Mouse (Mus musculus): ENCODE measurements at regions not wholly inside any gene's neighbourhood (a gene's known extent, or its start where the extent isn't known, plus 50 kb on each side); places are given as distances from the start of the nearest gene placed in this dataset.

DNA sequence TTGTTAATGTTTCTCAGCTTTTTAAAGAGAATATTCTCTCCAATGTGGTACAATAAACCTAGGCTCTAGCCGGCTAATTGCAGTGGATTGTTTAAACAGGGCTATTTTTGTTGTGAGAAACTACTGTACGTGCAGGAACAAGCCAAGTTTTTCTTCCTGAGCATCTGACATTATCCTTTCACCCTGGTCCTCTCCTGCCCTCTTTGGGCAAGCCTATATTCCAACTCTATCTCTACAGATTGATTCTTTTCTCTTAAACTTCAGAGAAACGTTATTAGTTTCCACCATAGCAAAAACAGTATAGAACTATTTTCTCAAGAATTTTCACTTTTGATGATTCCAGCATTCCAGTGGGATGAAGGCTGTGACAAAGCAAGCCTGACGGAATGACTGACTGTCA, 535.2 kb downstream of the Fgf9 start:
- H3K9ac ChIP-seq (ENCODE audit: low read depth, low read length) = no peak overlapping the region
- no peaks in the 10 kb centered on the region for H3K9me3 ChIP-seq (ENCODE audit: control insufficient read depth, low read length)
- no peak overlapping the region for H3K4me2 ChIP-seq (ENCODE audit: low read depth, low read length)
- H3K27ac ChIP-seq (replicated peaks; ENCODE audit: low read depth, low read length) = no peak overlapping the region
- no peaks in the 10 kb centered on the region for H3K36me3 ChIP-seq (ENCODE audit: control insufficient read depth, insufficient read depth, low read length)
- DNase-seq (ENCODE audit: low spot score) (no peak), ATAC-seq (ENCODE audit: low read depth) (no peak)
- whole genome bisulfite sequencing = 66% methylated on average over 4 of the region's 4 CpGs
- H3K4me1 ChIP-seq (ENCODE audit: control insufficient read depth, insufficient read depth, low read length) = no peaks in the 10 kb centered on the region
- H3K27me3 ChIP-seq (replicated peaks; ENCODE audit: control insufficient read depth, insufficient read depth, low read length) = no peaks in the 10 kb centered on the region
- H3K4me3 ChIP-seq (ENCODE audit: low read depth, low read length) = no peak overlapping the region

DNA sequence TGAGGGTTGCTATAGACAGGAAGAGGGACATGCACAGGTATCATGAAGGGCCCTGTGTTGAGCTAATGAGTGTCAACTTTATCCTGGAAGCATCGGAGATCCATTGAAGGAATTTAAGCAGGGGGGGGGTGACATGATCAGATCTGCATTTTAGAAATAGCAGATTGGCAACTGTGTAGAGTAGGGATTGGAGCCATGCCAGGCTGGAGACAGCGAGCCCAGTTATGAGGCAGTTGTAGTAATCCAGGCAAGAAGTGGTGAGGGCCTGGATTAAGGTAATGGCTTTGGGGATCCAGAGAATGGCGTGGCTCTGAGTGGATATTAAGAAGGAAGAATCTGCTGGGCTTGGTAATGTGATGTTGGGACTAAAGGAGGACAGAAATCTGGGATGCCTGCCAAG, 528.5 kb downstream of the Fgf9 start:
- no peak overlapping the region for H3K9ac ChIP-seq (ENCODE audit: low read depth, low read length)
- H3K36me3 ChIP-seq (ENCODE audit: control insufficient read depth, insufficient read depth, low read length) = no peaks in the 10 kb centered on the region
- WGBS = 55% methylated on average over 3 of the region's 3 CpGs
- no peak for ATAC-seq (ENCODE audit: low read depth)
- H3K27me3 ChIP-seq (replicated peaks; ENCODE audit: control insufficient read depth, insufficient read depth, low read length) = no peaks in the 10 kb centered on the region
- H3K9me3 ChIP-seq (ENCODE audit: control insufficient read depth, low read length) = no peaks in the 10 kb centered on the region
- DNase-seq (ENCODE audit: low spot score) = peak; percentile 31
- H3K4me3 ChIP-seq (ENCODE audit: low read depth, low read length) = no peak overlapping the region
- no peak overlapping the region for H3K27ac ChIP-seq (replicated peaks; ENCODE audit: low read depth, low read length)
- H3K4me2 ChIP-seq (ENCODE audit: low read depth, low read length) = no peak overlapping the region
- no peaks in the 10 kb centered on the region for H3K4me1 ChIP-seq (ENCODE audit: control insufficient read depth, insufficient read depth, low read length)

DNA sequence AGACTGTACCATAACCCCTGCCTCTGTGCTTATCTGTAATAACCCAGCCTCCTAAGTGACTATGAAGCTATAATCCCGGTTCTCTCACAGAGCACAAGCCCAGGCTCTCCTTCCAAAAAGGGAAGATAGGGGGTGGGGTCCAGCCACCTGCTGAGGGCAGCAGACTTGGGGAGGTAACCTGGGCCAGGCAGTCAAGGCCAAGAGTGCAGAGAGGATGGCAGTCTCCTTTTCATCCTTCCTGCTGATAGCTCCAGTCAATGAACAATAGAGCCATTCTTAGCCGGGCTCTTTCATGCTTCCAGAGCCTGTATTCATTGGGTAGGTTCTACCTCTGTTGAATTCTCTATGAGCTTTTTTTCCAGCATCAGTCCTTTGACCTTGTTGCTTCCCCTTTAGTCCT, 527.5 kb downstream of the Fgf9 start:
- Histone ChIP-seq H3K4me2 (ENCODE audit: low read depth, low read length) (no peak overlapping the region), H3K36me3 (ENCODE audit: control insufficient read depth, insufficient read depth, low read length) (no peaks in the 10 kb centered on the region), H3K9me3 (ENCODE audit: control insufficient read depth, low read length) (no peaks in the 10 kb centered on the region), H3K9ac (ENCODE audit: low read depth, low read length) (no peak overlapping the region), H3K4me3 (ENCODE audit: low read depth, low read length) (no peak overlapping the region), H3K4me1 (ENCODE audit: control insufficient read depth, insufficient read depth, low read length) (no peaks in the 10 kb centered on the region), H3K27me3 (replicated peaks; ENCODE audit: control insufficient read depth, insufficient read depth, low read length) (no peaks in the 10 kb centered on the region), H3K27ac (replicated peaks; ENCODE audit: low read depth, low read length) (no peak overlapping the region)
- 63% methylated on average over 2 of the region's 2 CpGs for WGBS
- DNase-seq (ENCODE audit: low spot score) = no peak
- no peak for ATAC-seq (ENCODE audit: low read depth)

- H3K27me3 ChIP-seq (replicated peaks; ENCODE audit: control insufficient read depth, insufficient read depth, low read length) = no peaks in the 10 kb centered on the region
- no peak overlapping the region for H3K27ac ChIP-seq (replicated peaks; ENCODE audit: low read depth, low read length)
- no peaks in the 10 kb centered on the region for H3K4me1 ChIP-seq (ENCODE audit: control insufficient read depth, insufficient read depth, low read length)
- H3K9ac ChIP-seq (ENCODE audit: low read depth, low read length) = no peak overlapping the region
- H3K4me3 ChIP-seq (ENCODE audit: low read depth, low read length) = no peak overlapping the region
- no peak for ATAC-seq (ENCODE audit: low read depth)
- DNase-seq (ENCODE audit: low spot score) = no peak
- H3K36me3 ChIP-seq (ENCODE audit: control insufficient read depth, insufficient read depth, low read length) = no peaks in the 10 kb centered on the region
- 93% methylated on average over 2 of the region's 2 CpGs for WGBS
- no peaks in the 10 kb centered on the region for H3K9me3 ChIP-seq (ENCODE audit: control insufficient read depth, low read length)
- no peak overlapping the region for H3K4me2 ChIP-seq (ENCODE audit: low read depth, low read length)
Measured at GRCm38 (mm10) chr14:58596936-58597335, 526.6 kb downstream of the Fgf9 start.

GRCm38 (mm10) chr14:58581806-58582205, 511.5 kb downstream of the Fgf9 start:
- ATAC-seq (ENCODE audit: low read depth) (no peak), DNase-seq (ENCODE audit: low spot score) (no peak)
- Histone ChIP-seq H3K9me3 (ENCODE audit: control insufficient read depth, low read length) (no peaks in the 10 kb centered on the region), H3K36me3 (ENCODE audit: control insufficient read depth, insufficient read depth, low read length) (no peaks in the 10 kb centered on the region), H3K4me1 (ENCODE audit: control insufficient read depth, insufficient read depth, low read length) (no peaks in the 10 kb centered on the region), H3K9ac (ENCODE audit: low read depth, low read length) (no peak overlapping the region), H3K27ac (replicated peaks; ENCODE audit: low read depth, low read length) (no peak overlapping the region), H3K4me3 (ENCODE audit: low read depth, low read length) (no peak overlapping the region), H3K4me2 (ENCODE audit: low read depth, low read length) (no peak overlapping the region), H3K27me3 (replicated peaks; ENCODE audit: control insufficient read depth, insufficient read depth, low read length) (no peaks in the 10 kb centered on the region)
- 90% methylated on average over 5 of the region's 5 CpGs for WGBS

DNA sequence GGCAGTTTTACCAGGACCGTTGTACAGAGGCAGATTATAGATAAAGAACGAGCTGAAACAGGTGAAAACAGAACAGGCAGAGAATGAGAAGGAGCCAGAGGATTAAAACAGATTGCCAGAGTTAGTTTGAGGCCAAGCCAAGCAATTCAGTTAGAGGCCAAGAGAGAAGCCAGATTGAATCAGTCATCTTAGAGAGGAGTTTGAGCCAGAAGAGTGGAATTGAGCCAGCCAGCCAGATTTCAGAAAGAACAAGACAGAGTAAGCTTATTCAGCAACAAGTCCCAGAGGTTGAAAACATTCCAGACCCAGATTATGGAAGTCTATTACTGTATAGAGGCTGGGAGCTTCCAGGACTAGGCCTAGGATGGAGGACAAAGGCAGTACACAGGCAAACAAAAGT, 499.7 kb downstream of the Fgf9 start:
- Histone ChIP-seq H3K27me3 (replicated peaks; ENCODE audit: control insufficient read depth, insufficient read depth, low read length) (no peaks in the 10 kb centered on the region), H3K27ac (replicated peaks; ENCODE audit: low read depth, low read length) (no peak overlapping the region), H3K9ac (ENCODE audit: low read depth, low read length) (no peak overlapping the region), H3K4me1 (ENCODE audit: control insufficient read depth, insufficient read depth, low read length) (no peaks in the 10 kb centered on the region), H3K4me2 (ENCODE audit: low read depth, low read length) (no peak overlapping the region), H3K9me3 (ENCODE audit: control insufficient read depth, low read length) (0 out of 2 replicates have a peak, but pooled peaks cover 5% of the 10 kb centered on the region), H3K36me3 (ENCODE audit: control insufficient read depth, insufficient read depth, low read length) (no peaks in the 10 kb centered on the region), H3K4me3 (ENCODE audit: low read depth, low read length) (no peak overlapping the region)
- 89% methylated on average over 2 of the region's 2 CpGs for WGBS
- no peak for DNase-seq (ENCODE audit: low spot score)
- ATAC-seq (ENCODE audit: low read depth) = no peak

- H3K4me2 ChIP-seq (ENCODE audit: low read depth, low read length) = no peak overlapping the region
- no peak for ATAC-seq (ENCODE audit: low read depth)
- H3K4me1 ChIP-seq (ENCODE audit: control insufficient read depth, insufficient read depth, low read length) = no peaks in the 10 kb centered on the region
- DNase-seq (ENCODE audit: low spot score) = no peak
- H3K27me3 ChIP-seq (replicated peaks; ENCODE audit: control insufficient read depth, insufficient read depth, low read length) = no peaks in the 10 kb centered on the region
- no peaks in the 10 kb centered on the region for H3K36me3 ChIP-seq (ENCODE audit: control insufficient read depth, insufficient read depth, low read length)
- H3K9me3 ChIP-seq (ENCODE audit: control insufficient read depth, low read length) = 0 out of 2 replicates have a peak, but pooled peaks cover 5% of the 10 kb centered on the region
- no peak overlapping the region for H3K4me3 ChIP-seq (ENCODE audit: low read depth, low read length)
- H3K27ac ChIP-seq (replicated peaks; ENCODE audit: low read depth, low read length) = no peak overlapping the region
- H3K9ac ChIP-seq (ENCODE audit: low read depth, low read length) = no peak overlapping the region
Measured at GRCm38 (mm10) chr14:58567472-58567871, 497.1 kb downstream of the Fgf9 start.

GRCm38 (mm10) chr14:58563082-58563481, 492.7 kb downstream of the Fgf9 start:
- no peak for ATAC-seq (ENCODE audit: low read depth)
- Histone ChIP-seq H3K4me1 (ENCODE audit: control insufficient read depth, insufficient read depth, low read length) (no peaks in the 10 kb centered on the region), H3K27me3 (replicated peaks; ENCODE audit: control insufficient read depth, insufficient read depth, low read length) (no peaks in the 10 kb centered on the region), H3K27ac (replicated peaks; ENCODE audit: low read depth, low read length) (no peak overlapping the region), H3K4me3 (ENCODE audit: low read depth, low read length) (no peak overlapping the region), H3K9ac (ENCODE audit: low read depth, low read length) (no peak overlapping the region), H3K36me3 (ENCODE audit: control insufficient read depth, insufficient read depth, low read length) (no peaks in the 10 kb centered on the region), H3K4me2 (ENCODE audit: low read depth, low read length) (no peak overlapping the region), H3K9me3 (ENCODE audit: control insufficient read depth, low read length) (no peaks in the 10 kb centered on the region)
- WGBS = 77% methylated on average over 2 of the region's 2 CpGs
- DNase-seq (ENCODE audit: low spot score) = no peak

DNA sequence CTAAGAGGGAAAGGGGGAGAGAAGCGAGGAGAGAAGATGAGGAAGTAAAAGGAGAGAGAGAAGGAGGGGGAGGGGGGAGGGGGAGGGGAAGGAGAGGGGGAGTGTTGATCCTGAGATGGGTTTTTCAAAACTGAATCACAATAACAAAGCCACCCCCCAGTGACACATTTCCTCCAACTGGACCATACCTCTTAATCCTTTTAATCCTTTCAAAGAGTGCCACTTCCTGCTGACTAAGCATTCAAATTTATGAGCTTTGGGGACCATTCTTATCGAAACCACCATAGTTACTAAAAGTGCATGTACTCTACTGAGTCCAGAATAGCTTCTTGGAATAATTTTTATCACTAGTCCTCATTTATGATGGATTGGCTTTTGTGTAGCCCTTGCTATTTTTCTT, 480.4 kb downstream of the Fgf9 start:
- Histone ChIP-seq H3K4me1 (ENCODE audit: control insufficient read depth, insufficient read depth, low read length) (no peaks in the 10 kb centered on the region), H3K27ac (replicated peaks; ENCODE audit: low read depth, low read length) (no peak overlapping the region), H3K4me2 (ENCODE audit: low read depth, low read length) (no peak overlapping the region), H3K9ac (ENCODE audit: low read depth, low read length) (no peak overlapping the region), H3K4me3 (ENCODE audit: low read depth, low read length) (no peak overlapping the region), H3K9me3 (ENCODE audit: control insufficient read depth, low read length) (no peaks in the 10 kb centered on the region), H3K27me3 (replicated peaks; ENCODE audit: control insufficient read depth, insufficient read depth, low read length) (no peaks in the 10 kb centered on the region), H3K36me3 (ENCODE audit: control insufficient read depth, insufficient read depth, low read length) (no peaks in the 10 kb centered on the region)
- DNase-seq (ENCODE audit: low spot score) = no peak
- 81% methylated on average over 2 of the region's 2 CpGs for WGBS
- ATAC-seq (ENCODE audit: low read depth) = no peak

Measured in embryonic facial prominence, embryonic 14.5 days (tissue).